Mouse (Mus musculus): Measurements from ENCODE around the gene Lrrn2. TPM values are rescaled to one million over a fixed set of nuclear protein-coding genes. Genes with fewer than 3 reads are reported as not detected.

Gene Lrrn2
- polyA plus RNA-seq, 1 experiment = 0.17 TPM

DNA sequence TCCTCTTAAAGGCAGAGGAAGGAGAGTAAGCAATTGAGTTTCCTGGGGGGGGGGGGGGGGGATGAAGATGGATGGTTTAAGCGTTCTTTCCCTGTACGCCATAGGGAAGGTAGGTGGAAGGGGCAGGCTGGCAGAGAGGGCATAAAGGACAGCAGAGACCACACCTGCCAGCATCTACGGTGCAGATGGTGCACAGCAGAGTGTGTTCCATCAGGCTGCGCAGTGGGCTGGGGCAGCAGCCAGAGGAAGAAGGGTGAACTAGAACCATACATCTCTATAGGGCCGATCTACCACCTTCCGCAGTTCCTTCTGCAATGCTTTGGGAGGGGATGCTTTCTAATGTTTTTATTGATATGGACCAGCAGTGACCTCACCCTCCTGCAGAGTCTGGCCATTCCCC, 19.0 kb downstream of the Lrrn2 start:
- peaks cover 27% of the 10 kb centered on the region for H3K27me3 ChIP-seq (ENCODE audit: control insufficient read depth, insufficient read depth, insufficient read length)
- TF ChIP-seq MAX (IDR thresholded peaks at IDR 0.05; ENCODE audit: low read depth) = no peak
- TF ChIP-seq SRF (IDR thresholded peaks at IDR 0.05; ENCODE audit: control insufficient read depth, insufficient read length, low read depth) = no peak
- no peak for TF ChIP-seq MYOG (IDR thresholded peaks at IDR 0.05; ENCODE audit: control insufficient read depth in 1 of 3, insufficient read depth in 1 of 3, insufficient read length in 2 of 3, low read depth in 2 of 3)
- TF ChIP-seq POLR2AphosphoS2 (IDR thresholded peaks at IDR 0.05; ENCODE audit: insufficient read length, low read depth) = no peak
- no peak for TF ChIP-seq CEBPB (IDR thresholded peaks at IDR 0.05; ENCODE audit: insufficient read depth, poor library complexity, severe bottlenecking)
- no peak for TF ChIP-seq TCF12 (IDR thresholded peaks at IDR 0.05; ENCODE audit: insufficient read depth, poor library complexity, severe bottlenecking)
- no peak for TF ChIP-seq MYOD1 (IDR thresholded peaks at IDR 0.05; ENCODE audit: control insufficient read depth in 1 of 3, insufficient read length in 2 of 3, low read depth in 2 of 3)
- TF ChIP-seq POLR2A (IDR thresholded peaks at IDR 0.05; ENCODE audit: insufficient read length, low read depth) = no peak
- no peak for TF ChIP-seq REST (IDR thresholded peaks at IDR 0.05; ENCODE audit: insufficient read depth, insufficient read length)
- no peak for TF ChIP-seq E2F4 (IDR thresholded peaks at IDR 0.05; ENCODE audit: insufficient read depth)
- TF ChIP-seq TCF3 (IDR thresholded peaks at IDR 0.05; ENCODE audit: insufficient read length, low read depth) = no peak
- no peak for TF ChIP-seq USF1 (IDR thresholded peaks at IDR 0.05; ENCODE audit: low read depth)

GRCm38 (mm10) chr1:132899626-132900025, 19.6 kb downstream of the Lrrn2 start:
- H3K4me2 ChIP-seq (ENCODE audit: low read depth) = no peak overlapping the region
- no peak overlapping the region for H3K4me3 ChIP-seq
- no peak overlapping the region for H3ac ChIP-seq (ENCODE audit: control insufficient read depth, insufficient read length)
- no peaks in the 10 kb centered on the region for H3K36me3 ChIP-seq (ENCODE audit: control insufficient read depth, insufficient read depth)
- no peak for TF ChIP-seq MYOD1 (IDR thresholded peaks at IDR 0.05; ENCODE audit: control insufficient read depth in 1 of 3, insufficient read length in 2 of 3, low read depth in 2 of 3)
- TF ChIP-seq E2F4 (IDR thresholded peaks at IDR 0.05; ENCODE audit: insufficient read depth) = no peak
- no peak for TF ChIP-seq SRF (IDR thresholded peaks at IDR 0.05; ENCODE audit: control insufficient read depth, insufficient read length, low read depth)
- TF ChIP-seq REST (IDR thresholded peaks at IDR 0.05; ENCODE audit: insufficient read depth, insufficient read length) = no peak
- peaks cover 24% of the 10 kb centered on the region for H3K27me3 ChIP-seq (ENCODE audit: control insufficient read depth, insufficient read depth, insufficient read length)
- H3K79me2 ChIP-seq (ENCODE audit: control insufficient read depth, insufficient read depth) = no peaks in the 10 kb centered on the region

More for the DNA sequence above, 19.0 kb downstream of the Lrrn2 start:
- H3K79me2 ChIP-seq (ENCODE audit: control insufficient read depth, insufficient read depth) = no peaks in the 10 kb centered on the region
- no peak overlapping the region for H3K4me2 ChIP-seq (ENCODE audit: low read depth)
- no peak overlapping the region for H3ac ChIP-seq (ENCODE audit: control insufficient read depth, insufficient read length)
- no peak overlapping the region for H3K4me3 ChIP-seq
- no peaks in the 10 kb centered on the region for H3K36me3 ChIP-seq (ENCODE audit: control insufficient read depth, insufficient read depth)

GRCm38 (mm10) chr1:132900945-132901344, 20.9 kb downstream of the Lrrn2 start:
- Histone ChIP-seq H3K79me2 (ENCODE audit: control insufficient read depth, insufficient read depth) (no peaks in the 10 kb centered on the region), H3K4me2 (ENCODE audit: low read depth) (no peak overlapping the region), H3ac (ENCODE audit: control insufficient read depth, insufficient read length) (no peak overlapping the region), H3K36me3 (ENCODE audit: control insufficient read depth, insufficient read depth) (no peaks in the 10 kb centered on the region), H3K27me3 (ENCODE audit: control insufficient read depth, insufficient read depth, insufficient read length) (peaks cover 22% of the 10 kb centered on the region), H3K4me3 (no peak overlapping the region)
- no peak for TF ChIP-seq TCF3 (IDR thresholded peaks at IDR 0.05; ENCODE audit: insufficient read length, low read depth)
- no peak for TF ChIP-seq POLR2A (IDR thresholded peaks at IDR 0.05; ENCODE audit: insufficient read length, low read depth)
- no peak for TF ChIP-seq CEBPB (IDR thresholded peaks at IDR 0.05; ENCODE audit: insufficient read depth, poor library complexity, severe bottlenecking)
- TF ChIP-seq MYOG (IDR thresholded peaks at IDR 0.05; ENCODE audit: control insufficient read depth in 1 of 3, insufficient read depth in 1 of 3, insufficient read length in 2 of 3, low read depth in 2 of 3) = no peak
- no peak for TF ChIP-seq E2F4 (IDR thresholded peaks at IDR 0.05; ENCODE audit: insufficient read depth)
- no peak for TF ChIP-seq REST (IDR thresholded peaks at IDR 0.05; ENCODE audit: insufficient read depth, insufficient read length)
- no peak for TF ChIP-seq MYOD1 (IDR thresholded peaks at IDR 0.05; ENCODE audit: control insufficient read depth in 1 of 3, insufficient read length in 2 of 3, low read depth in 2 of 3)
- no peak for TF ChIP-seq SRF (IDR thresholded peaks at IDR 0.05; ENCODE audit: control insufficient read depth, insufficient read length, low read depth)
- no peak for TF ChIP-seq MAX (IDR thresholded peaks at IDR 0.05; ENCODE audit: low read depth)
- no peak for TF ChIP-seq USF1 (IDR thresholded peaks at IDR 0.05; ENCODE audit: low read depth)
- no peak for TF ChIP-seq POLR2AphosphoS2 (IDR thresholded peaks at IDR 0.05; ENCODE audit: insufficient read length, low read depth)
- no peak for TF ChIP-seq TCF12 (IDR thresholded peaks at IDR 0.05; ENCODE audit: insufficient read depth, poor library complexity, severe bottlenecking)

DNA sequence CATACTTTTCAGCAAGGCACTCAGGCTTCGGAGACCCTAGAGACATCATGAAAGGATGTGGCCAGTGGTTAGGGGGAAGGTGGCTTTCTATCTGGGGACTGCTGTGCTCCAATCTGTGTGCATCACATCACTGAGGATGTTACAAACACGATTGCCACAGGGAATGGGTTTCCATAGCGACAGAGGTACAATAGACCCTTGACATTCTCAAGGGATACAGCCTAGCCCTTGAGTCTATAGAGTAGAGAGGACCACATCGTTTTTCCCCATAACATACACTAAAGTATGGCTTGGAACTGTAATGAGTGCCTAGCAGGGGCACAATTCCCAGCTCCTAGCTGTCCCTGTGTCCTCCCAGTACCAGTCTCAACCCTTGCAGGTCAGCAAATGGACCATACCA, 23.4 kb downstream of the Lrrn2 start:
- H3K4me2 ChIP-seq (ENCODE audit: low read depth) = no peak overlapping the region
- no peak overlapping the region for H3ac ChIP-seq (ENCODE audit: control insufficient read depth, insufficient read length)
- H3K27me3 ChIP-seq (ENCODE audit: control insufficient read depth, insufficient read depth, insufficient read length) = peaks cover 26% of the 10 kb centered on the region
- H3K36me3 ChIP-seq (ENCODE audit: control insufficient read depth, insufficient read depth) = no peaks in the 10 kb centered on the region
- no peaks in the 10 kb centered on the region for H3K79me2 ChIP-seq (ENCODE audit: control insufficient read depth, insufficient read depth)
- no peak for TF ChIP-seq MAX (IDR thresholded peaks at IDR 0.05; ENCODE audit: low read depth)
- no peak for TF ChIP-seq TCF12 (IDR thresholded peaks at IDR 0.05; ENCODE audit: insufficient read depth, poor library complexity, severe bottlenecking)
- TF ChIP-seq MYOD1 (IDR thresholded peaks at IDR 0.05; ENCODE audit: control insufficient read depth in 1 of 3, insufficient read length in 2 of 3, low read depth in 2 of 3) = no peak
- no peak for TF ChIP-seq E2F4 (IDR thresholded peaks at IDR 0.05; ENCODE audit: insufficient read depth)
- TF ChIP-seq MYOG (IDR thresholded peaks at IDR 0.05; ENCODE audit: control insufficient read depth in 1 of 3, insufficient read depth in 1 of 3, insufficient read length in 2 of 3, low read depth in 2 of 3) = no peak
- TF ChIP-seq USF1 (IDR thresholded peaks at IDR 0.05; ENCODE audit: low read depth) = no peak
- TF ChIP-seq POLR2AphosphoS2 (IDR thresholded peaks at IDR 0.05; ENCODE audit: insufficient read length, low read depth) = no peak
- TF ChIP-seq POLR2A (IDR thresholded peaks at IDR 0.05; ENCODE audit: insufficient read length, low read depth) = no peak
- no peak for TF ChIP-seq SRF (IDR thresholded peaks at IDR 0.05; ENCODE audit: control insufficient read depth, insufficient read length, low read depth)
- no peak for TF ChIP-seq CEBPB (IDR thresholded peaks at IDR 0.05; ENCODE audit: insufficient read depth, poor library complexity, severe bottlenecking)
- TF ChIP-seq TCF3 (IDR thresholded peaks at IDR 0.05; ENCODE audit: insufficient read length, low read depth) = no peak
- TF ChIP-seq REST (IDR thresholded peaks at IDR 0.05; ENCODE audit: insufficient read depth, insufficient read length) = no peak
- no peak overlapping the region for H3K4me3 ChIP-seq

DNA sequence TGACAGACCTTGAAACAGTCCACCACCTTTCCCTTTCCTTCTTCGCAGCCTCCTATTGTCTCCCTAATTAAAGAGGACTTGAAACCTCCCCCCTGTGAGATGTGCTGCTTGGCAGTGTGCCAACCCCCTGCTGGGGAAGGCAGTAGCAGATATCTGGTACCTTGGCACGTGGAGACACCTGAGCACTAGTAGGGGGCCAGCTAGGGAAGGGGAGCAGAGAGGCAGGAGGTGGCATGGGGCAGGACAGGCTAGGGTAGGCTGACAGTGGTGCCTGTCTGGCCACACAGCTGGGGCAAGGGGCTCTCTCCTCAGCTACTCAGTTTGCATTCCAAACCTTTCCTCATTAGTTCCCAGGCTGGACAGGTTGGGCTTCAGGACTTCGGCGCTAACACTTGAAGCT, 29.0 kb downstream of the Lrrn2 start:
- Histone ChIP-seq H3K79me2 (ENCODE audit: control insufficient read depth, insufficient read depth) (no peaks in the 10 kb centered on the region), H3K36me3 (ENCODE audit: control insufficient read depth, insufficient read depth) (no peaks in the 10 kb centered on the region), H3K4me3 (no peak overlapping the region), H3ac (ENCODE audit: control insufficient read depth, insufficient read length) (no peak overlapping the region), H3K27me3 (ENCODE audit: control insufficient read depth, insufficient read depth, insufficient read length) (peaks cover 4% of the 10 kb centered on the region), H3K4me2 (ENCODE audit: low read depth) (no peak overlapping the region)
- no peak for TF ChIP-seq POLR2A (IDR thresholded peaks at IDR 0.05; ENCODE audit: insufficient read length, low read depth)
- no peak for TF ChIP-seq TCF3 (IDR thresholded peaks at IDR 0.05; ENCODE audit: insufficient read length, low read depth)
- no peak for TF ChIP-seq TCF12 (IDR thresholded peaks at IDR 0.05; ENCODE audit: insufficient read depth, poor library complexity, severe bottlenecking)
- TF ChIP-seq POLR2AphosphoS2 (IDR thresholded peaks at IDR 0.05; ENCODE audit: insufficient read length, low read depth) = no peak
- TF ChIP-seq REST (IDR thresholded peaks at IDR 0.05; ENCODE audit: insufficient read depth, insufficient read length) = no peak
- no peak for TF ChIP-seq MYOG (IDR thresholded peaks at IDR 0.05; ENCODE audit: control insufficient read depth in 1 of 3, insufficient read depth in 1 of 3, insufficient read length in 2 of 3, low read depth in 2 of 3)
- TF ChIP-seq SRF (IDR thresholded peaks at IDR 0.05; ENCODE audit: control insufficient read depth, insufficient read length, low read depth) = no peak
- TF ChIP-seq E2F4 (IDR thresholded peaks at IDR 0.05; ENCODE audit: insufficient read depth) = no peak
- no peak for TF ChIP-seq MYOD1 (IDR thresholded peaks at IDR 0.05; ENCODE audit: control insufficient read depth in 1 of 3, insufficient read length in 2 of 3, low read depth in 2 of 3)
- TF ChIP-seq MAX (IDR thresholded peaks at IDR 0.05; ENCODE audit: low read depth) = no peak
- TF ChIP-seq CEBPB (IDR thresholded peaks at IDR 0.05; ENCODE audit: insufficient read depth, poor library complexity, severe bottlenecking) = no peak
- TF ChIP-seq USF1 (IDR thresholded peaks at IDR 0.05; ENCODE audit: low read depth) = no peak

Data from myocyte (in vitro differentiated cells).